Mouse (Mus musculus) midbrain, postnatal 0 days (tissue): Measurements from ENCODE around the gene Ptgs1. TPM values are rescaled to one million over a fixed set of nuclear protein-coding genes. Genes with fewer than 3 reads are reported as not detected.

Experiments
- ATAC-seq: fragments of 200-750 bp; cut with Nextera tagmentation; 2 replicates; pipeline ENCODE4 v1.8.0; 2017; ENCODE audit warnings: moderate number of reproducible peaks, mild to moderate bottlenecking, moderate TSS enrichment, moderate library complexity; ENCODE audit not compliant: low FRiP score
- DNase-seq: peaks from one replicate; pipeline ENCODE4 v3.0.0-alpha.2; 2015; ENCODE audit warnings: low spot score
- H3K27ac ChIP-seq: fragments of 300-500 bp; sonication (generic); 2 replicates; pipeline ENCODE4 v1.5.1; 2014; ENCODE audit warnings: low read depth, mild to moderate bottlenecking, low read length, mixed read lengths
- H3K27me3 ChIP-seq: fragments of 300-500 bp; sonication (generic); 2 replicates; pipeline ENCODE4 v1.6.1; 2014; ENCODE audit warnings: low read length, control low read depth, mixed read lengths; ENCODE audit not compliant: insufficient read depth
- H3K36me3 ChIP-seq: fragments of 300-500 bp; sonication (generic); 2 replicates; pipeline ENCODE4 v1.6.1; 2014; ENCODE audit warnings: low read length, control low read depth, mixed read lengths; ENCODE audit not compliant: insufficient read depth
- H3K4me1 ChIP-seq: fragments of 300-500 bp; sonication (generic); 2 replicates; pipeline ENCODE4 v1.6.1; 2014; ENCODE audit warnings: mild to moderate bottlenecking, control low read depth, antibody characterized with exemption, low read length, mixed read lengths; ENCODE audit not compliant: insufficient read depth
- H3K4me2 ChIP-seq: fragments of 300-500 bp; sonication (generic); 2 replicates; pipeline ENCODE4 v1.6.1; 2014; ENCODE audit warnings: low read depth, mild to moderate bottlenecking, low read length, mixed read lengths; ENCODE audit not compliant: poor library complexity, severe bottlenecking
- H3K4me3 ChIP-seq: fragments of 300-500 bp; sonication (generic); 2 replicates; pipeline ENCODE4 v1.5.1; 2014; ENCODE audit warnings: low read depth, mild to moderate bottlenecking, low read length, moderate library complexity
- H3K9ac ChIP-seq: fragments of 300-500 bp; sonication (generic); replicated peaks from 2 replicates; pipeline ENCODE4 v1.6.1; 2014; ENCODE audit warnings: mild to moderate bottlenecking, low read length, moderate library complexity, mixed read lengths; ENCODE audit not compliant: poor library complexity, severe bottlenecking
- H3K9me3 ChIP-seq: fragments of 300-500 bp; sonication (generic); 2 replicates; pipeline ENCODE4 v1.6.1; 2016; ENCODE audit warnings: low read length, control low read depth
- CTCF ChIP-seq: IDR thresholded peaks from 2 replicates; pipeline ENCODE4 v1.5.1; 2016; ENCODE audit warnings: antibody characterized with exemption, mild to moderate bottlenecking
- WGBS: fragments of 180-500 bp; shearing (Covaris S2); extraction: QIAGEN DNeasy Blood & Tissue Kit; methylation state at CpG from one replicate; pipeline ENCODE4 v1.1.7; 2014; 5-methylcytosine and 5-hydroxymethylcytosine counted together
- polyA plus RNA-seq: library from polyadenylated mRNA; unstranded; fragments of >200 nt; fragmentation: Nextera tagmentation; extraction: Ambion mirVana; gene quantifications from 2 replicates; pipeline ENCODE4 v1.2.1, GENCODE M21; 2015
- total RNA-seq: library from RNA; depleted of rRNA; stranded (reverse); fragments of >200 nt; gene quantifications from 2 replicates; pipeline ENCODE4 v1.2.3, GENCODE M21; 2014

Gene Ptgs1
- total and polyA plus RNA-seq, 2 experiments from 2014 or later = 6.6 to 10.5 TPM

- Histone ChIP-seq H3K9ac (no peak overlapping the region), H3K27ac (no peak overlapping the region), H3K9me3 (no peaks in the 10 kb centered on the region), H3K27me3 (no peaks in the 10 kb centered on the region), H3K4me1 (no peaks in the 10 kb centered on the region), H3K4me2 (no peak overlapping the region), H3K36me3 (no peaks in the 10 kb centered on the region), H3K4me3 (no peak overlapping the region)
- no peak for TF ChIP-seq CTCF
- no peak for ATAC-seq
- no peak for DNase-seq
These were observed 6.8 kb upstream of the Ptgs1 start for GRCm38 (mm10) chr2:36223436-36223835.

- WGBS = 88% methylated on average over 7 of the region's 7 CpGs
- Histone ChIP-seq H3K27me3 (no peaks in the 10 kb centered on the region), H3K36me3 (no peaks in the 10 kb centered on the region), H3K27ac (no peak overlapping the region), H3K9me3 (no peaks in the 10 kb centered on the region), H3K4me2 (no peak overlapping the region), H3K4me3 (no peak overlapping the region), H3K4me1 (no peaks in the 10 kb centered on the region), H3K9ac (no peak overlapping the region)
- TF ChIP-seq CTCF = no peak
- no peak for ATAC-seq
- no peak for DNase-seq
These were observed 6.1 kb upstream of the Ptgs1 start for GRCm38 (mm10) chr2:36224153-36224552.

- H3K27me3 ChIP-seq = no peaks in the 10 kb centered on the region
- no peak for TF ChIP-seq CTCF
- H3K27ac ChIP-seq = no peak overlapping the region
- H3K9ac ChIP-seq = no peak overlapping the region
- ATAC-seq (no peak), DNase-seq (no peak)
- H3K4me1 ChIP-seq = no peaks in the 10 kb centered on the region
- no peaks in the 10 kb centered on the region for H3K36me3 ChIP-seq
- H3K4me2 ChIP-seq = no peak overlapping the region
- no peaks in the 10 kb centered on the region for H3K9me3 ChIP-seq
- H3K4me3 ChIP-seq = no peak overlapping the region
- 27% methylated on average over 2 of the region's 2 CpGs for WGBS
These were observed 5.6 kb upstream of the Ptgs1 start for GRCm38 (mm10) chr2:36224599-36224998.

- H3K4me2 ChIP-seq = peak overlapping the region; percentile 55
- no peak overlapping the region for H3K27ac ChIP-seq
- peaks cover 3% of the 10 kb centered on the region; the same call in 1 of the 2 replicates for H3K27me3 ChIP-seq
- H3K4me1 ChIP-seq = 0 out of 2 replicates have a peak, but pooled peaks cover 3% of the 10 kb centered on the region
- H3K36me3 ChIP-seq = no peaks in the 10 kb centered on the region
- no peak for DNase-seq
- 46% methylated on average over 8 of the region's 10 CpGs for WGBS
- ATAC-seq = no peak
- no peaks in the 10 kb centered on the region for H3K9me3 ChIP-seq
- H3K4me3 ChIP-seq = peak overlapping the region; percentile 30
- no peak for TF ChIP-seq CTCF
- H3K9ac ChIP-seq = 0 out of 2 replicates have a peak overlapping the region, but pooled peaks have one; percentile 29
These were observed 741 bp downstream of the Ptgs1 start for GRCm38 (mm10) chr2:36230967-36231366.

- DNase-seq (no peak), ATAC-seq (no peak)
- Histone ChIP-seq H3K4me1 (0 out of 2 replicates have a peak, but pooled peaks cover 3% of the 10 kb centered on the region), H3K27me3 (peaks cover 3% of the 10 kb centered on the region; the same call in 1 of the 2 replicates), H3K4me2 (no peak overlapping the region), H3K9me3 (no peaks in the 10 kb centered on the region), H3K9ac (no peak overlapping the region), H3K27ac (no peak overlapping the region), H3K36me3 (no peaks in the 10 kb centered on the region), H3K4me3 (no peak overlapping the region)
- WGBS = 62% methylated on average over 7 of the region's 7 CpGs
- no peak for TF ChIP-seq CTCF
These were observed 4.5 kb downstream of the Ptgs1 start for GRCm38 (mm10) chr2:36234526-36235368.

- H3K27ac ChIP-seq = no peak overlapping the region
These were observed 5.7 kb downstream of the Ptgs1 start for GRCm38 (mm10) chr2:36235917-36236316.

More at GRCm38 (mm10) chr2:36235917-36236316, 5.7 kb downstream of the Ptgs1 start:
- no peak for TF ChIP-seq CTCF
- DNase-seq = peak; percentile 86
- no peaks in the 10 kb centered on the region for H3K36me3 ChIP-seq
- H3K9me3 ChIP-seq = no peaks in the 10 kb centered on the region
- no peak overlapping the region for H3K4me3 ChIP-seq
- 31% methylated on average over 4 of the region's 4 CpGs for WGBS
- H3K4me2 ChIP-seq = no peak overlapping the region
- H3K4me1 ChIP-seq = 0 out of 2 replicates have a peak, but pooled peaks cover 3% of the 10 kb centered on the region
- ATAC-seq = 0 out of 2 replicates have a peak, but pooled peaks have one; percentile 28
- peaks cover 3% of the 10 kb centered on the region; the same call in 1 of the 2 replicates for H3K27me3 ChIP-seq
- H3K9ac ChIP-seq = no peak overlapping the region
